Mouse (Mus musculus) left cerebral cortex, postnatal 14 days (tissue): ENCODE measurements around the gene Cox14. TPM values are rescaled to one million over a fixed set of nuclear protein-coding genes. Genes with fewer than 3 reads are reported as not detected.

ENCODE experiments used
- DNase-seq, 2 experiments: peaks; one replicate each; pipeline ENCODE4 v3.0.0; 2021 to 2022; ENCODE audit warnings: low spot score in 2 of 2, mixed read lengths in 1 of 2
- intact Hi-C: fragments of 180-260 bp; cut with DNase I; formaldehyde crosslinking; loops from one replicate; pipeline ENCODE4 v1.15.1; 2025
- total RNA-seq, 2 experiments: library from RNA; stranded (reverse); gene quantifications; 2 replicates each; pipeline ENCODE4 v1.2.3; 2021

Gene Cox14
- total RNA-seq, 2 experiments from 2014 or later, result 129 to 131 TPM

- intact Hi-C loops, result no loop called here
- DNase-seq, result peak; percentile 60 to 72
Observed at GRCm38 (mm10) chr15:99704041-99704681, 21.3 kb upstream of the Cox14 start.

GRCm38 (mm10) chr15:99704881-99705280, 20.5 kb upstream of the Cox14 start:
- DNase-seq, result peak in 1 of 2 experiments; percentile 47
- intact Hi-C loops, result no loop called here

- intact Hi-C loops, result no loop called here
- DNase-seq, result peak; percentile 65 to 73
Observed at GRCm38 (mm10) chr15:99705440-99706048, 19.9 kb upstream of the Cox14 start, which contains the start of gene Gm17349. Gene Gm17349 (minus strand): TSS chr15:99705490.

GRCm38 (mm10) chr15:99708176-99708575, 17.2 kb upstream of the Cox14 start:
- no peak for DNase-seq
- intact Hi-C loops, result no loop called here

- intact Hi-C loops, result no loop called here
Observed at GRCm38 (mm10) chr15:99710221-99711190, 14.9 kb upstream of the Cox14 start.

GRCm38 (mm10) chr15:99711491-99711890, 13.9 kb upstream of the Cox14 start:
- DNase-seq, result no peak
- intact Hi-C loops, result no loop called here

More at GRCm38 (mm10) chr15:99710221-99711190, 14.9 kb upstream of the Cox14 start:
- no peak for DNase-seq

- DNase-seq, result no peak
- intact Hi-C loops, result no loop called here
Observed at GRCm38 (mm10) chr15:99712666-99713559, 12.5 kb upstream of the Cox14 start.

- DNase-seq, result no peak
- intact Hi-C loops, result no loop called here
Observed at GRCm38 (mm10) chr15:99713569-99713968, 11.8 kb upstream of the Cox14 start.

- intact Hi-C loops, result no loop called here
- DNase-seq, result no peak
Observed at GRCm38 (mm10) chr15:99714206-99714605, 11.2 kb upstream of the Cox14 start.

- intact Hi-C loops, result no loop called here
- peak; percentile 91 to 96 for DNase-seq
Observed at GRCm38 (mm10) chr15:99714858-99715257, 10.6 kb upstream of the Cox14 start.

- intact Hi-C loops, result no loop called here
- peak; percentile 70 to 81 for DNase-seq
Observed at GRCm38 (mm10) chr15:99715361-99715865, 10.0 kb upstream of the Cox14 start.

GRCm38 (mm10) chr15:99715982-99716746, 9.3 kb upstream of the Cox14 start:
- DNase-seq, result peak; percentile 43 to 65
- intact Hi-C loops, result no loop called here

- DNase-seq, result peak in 1 of 2 experiments; percentile 56
- intact Hi-C loops, result no loop called here
Observed at GRCm38 (mm10) chr15:99716814-99717213, 8.6 kb upstream of the Cox14 start.

GRCm38 (mm10) chr15:99717386-99718334, 7.8 kb upstream of the Cox14 start, which contains the start of gene Gpd1:
Gene Gpd1 (plus strand): TSS chr15:99717515.
- intact Hi-C loops, result no loop called here
- DNase-seq, result peak; percentile 49 to 72

- no peak for DNase-seq
- intact Hi-C loops, result no loop called here
Observed at GRCm38 (mm10) chr15:99718461-99719021, 6.9 kb upstream of the Cox14 start.

- no peak for DNase-seq
- intact Hi-C loops, result no loop called here
Observed at GRCm38 (mm10) chr15:99719865-99720264, 5.6 kb upstream of the Cox14 start.
